Mouse (Mus musculus) lung, embryonic 16.5 days (tissue): Measurements from ENCODE around the gene Nubp2. TPM values are rescaled to one million over a fixed set of nuclear protein-coding genes. Genes with fewer than 3 reads are reported as not detected.

Experiments used
- ATAC-seq: fragments of 200-750 bp; cut with Nextera tagmentation; 2 replicates; pipeline ENCODE4 v1.8.0; 2017; ENCODE audit warnings: low read depth, mild to moderate bottlenecking, moderate library complexity
- H3K27ac ChIP-seq: fragments of 300-500 bp; sonication (generic); 2 replicates; pipeline ENCODE4 v1.5.1; 2014; ENCODE audit warnings: mild to moderate bottlenecking, control low read depth, low read length
- H3K27me3 ChIP-seq: fragments of 300-500 bp; sonication (generic); 2 replicates; pipeline ENCODE4 v1.6.1; 2014; ENCODE audit warnings: low read depth, low read length, mixed read lengths; ENCODE audit not compliant: control insufficient read depth, insufficient read depth
- H3K36me3 ChIP-seq: fragments of 300-500 bp; sonication (generic); 2 replicates; pipeline ENCODE4 v1.6.1; 2014; ENCODE audit warnings: low read length; ENCODE audit not compliant: control insufficient read depth, insufficient read depth
- H3K4me1 ChIP-seq: fragments of 300-500 bp; sonication (generic); replicated peaks from 2 replicates; pipeline ENCODE4 v1.6.1; 2014; ENCODE audit warnings: low read length, mixed read lengths; ENCODE audit not compliant: control insufficient read depth, insufficient read depth
- H3K4me2 ChIP-seq: fragments of 300-500 bp; sonication (generic); 2 replicates; pipeline ENCODE4 v1.6.1; 2014; ENCODE audit warnings: low read depth, low read length, control low read depth
- H3K4me3 ChIP-seq: fragments of 300-500 bp; sonication (generic); 2 replicates; pipeline ENCODE4 v1.5.1; 2014; ENCODE audit warnings: mild to moderate bottlenecking, low read length, control low read depth
- H3K9ac ChIP-seq: fragments of 300-500 bp; sonication (generic); 2 replicates; pipeline ENCODE4 v1.6.1; 2014; ENCODE audit warnings: low read length, control low read depth
- H3K9me3 ChIP-seq: fragments of 300-500 bp; sonication (generic); 2 replicates; pipeline ENCODE4 v1.6.1; 2016; ENCODE audit warnings: low read length; ENCODE audit not compliant: control insufficient read depth
- WGBS: fragments of 180-500 bp; shearing (Covaris S2); extraction: QIAGEN DNeasy Blood & Tissue Kit; methylation state at CpG from one replicate; pipeline ENCODE4 v1.1.7; 2014; 5-methylcytosine and 5-hydroxymethylcytosine counted together
- polyA plus RNA-seq: library from polyadenylated mRNA; unstranded; fragments of >200 nt; fragmentation: Nextera tagmentation; extraction: Ambion mirVana; gene quantifications from 2 replicates; pipeline ENCODE4 v1.2.1, GENCODE M21; 2015

Nubp2 gene
- polyA plus RNA-seq, 1 experiment from 2014 or later: 48.5 TPM

- H3K4me3 ChIP-seq: no peak overlapping the region
- H3K36me3 ChIP-seq: no peaks in the 10 kb centered on the region
- H3K27me3 ChIP-seq: no peaks in the 10 kb centered on the region
- no peak for ATAC-seq
- H3K9ac ChIP-seq: no peak overlapping the region
- H3K9me3 ChIP-seq: no peaks in the 10 kb centered on the region
- 60% methylated on average over 2 of the region's 2 CpGs for WGBS
- H3K4me2 ChIP-seq: no peak overlapping the region
- H3K27ac ChIP-seq: no peak overlapping the region
- no peaks in the 10 kb centered on the region for H3K4me1 ChIP-seq
Measured at GRCm38 (mm10) chr17:24842631-24843030, 43.5 kb downstream of the Nubp2 start.

- Histone ChIP-seq H3K36me3 (no peaks in the 10 kb centered on the region), H3K27ac (no peak overlapping the region), H3K9me3 (no peaks in the 10 kb centered on the region), H3K4me3 (no peak overlapping the region), H3K27me3 (no peaks in the 10 kb centered on the region), H3K4me1 (no peaks in the 10 kb centered on the region), H3K4me2 (no peak overlapping the region), H3K9ac (no peak overlapping the region)
- no peak for ATAC-seq
- 41% methylated on average over 4 of the region's 4 CpGs for WGBS
Measured at GRCm38 (mm10) chr17:24841133-24841532, 45.0 kb downstream of the Nubp2 start.

DNA sequence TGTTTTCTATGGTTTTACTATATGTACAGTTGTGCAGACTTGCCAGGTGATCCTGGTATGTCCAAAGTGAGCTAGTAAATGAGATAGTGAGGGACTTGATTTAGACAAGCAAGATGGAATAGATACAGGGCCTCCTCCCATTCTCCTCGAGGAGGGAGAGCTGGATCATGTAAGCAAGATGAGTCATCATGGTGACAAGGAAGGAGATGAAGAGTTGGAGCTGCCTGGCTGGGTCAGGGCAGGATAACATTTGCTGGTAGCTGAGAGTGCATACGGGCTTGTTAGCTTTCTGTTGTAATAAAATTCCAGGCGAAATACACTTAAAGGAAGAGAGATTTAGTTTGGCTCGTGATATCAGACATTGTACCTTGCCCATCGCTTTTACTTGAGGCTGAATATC is 45.8 kb downstream of the Nubp2 start:
- H3K36me3 ChIP-seq: no peaks in the 10 kb centered on the region
- no peak overlapping the region for H3K27ac ChIP-seq
- H3K4me2 ChIP-seq: no peak overlapping the region
- H3K9me3 ChIP-seq: no peaks in the 10 kb centered on the region
- WGBS: 46% methylated on average over 5 of the region's 5 CpGs
- H3K4me1 ChIP-seq: no peaks in the 10 kb centered on the region
- no peak for ATAC-seq
- no peak overlapping the region for H3K9ac ChIP-seq
- no peak overlapping the region for H3K4me3 ChIP-seq
- H3K27me3 ChIP-seq: no peaks in the 10 kb centered on the region

DNA sequence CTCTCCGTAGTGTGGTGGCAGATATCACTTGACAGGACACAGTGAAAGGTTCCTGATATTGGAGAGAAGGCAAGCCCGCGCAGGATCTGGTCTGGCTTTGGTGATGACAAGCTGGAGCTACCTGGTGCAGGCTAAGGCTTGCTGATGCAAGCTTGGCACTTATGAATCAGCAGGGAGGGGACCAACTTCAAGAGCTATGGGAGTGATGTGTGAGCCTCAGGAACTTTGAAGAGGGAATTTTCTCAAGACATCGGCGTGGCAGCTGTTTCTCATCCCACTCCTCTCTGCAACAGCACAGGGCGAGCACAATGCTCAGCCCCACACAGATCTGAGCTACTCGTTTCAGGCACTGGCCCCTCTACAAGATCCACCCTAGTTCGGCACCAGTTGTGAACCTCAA is 46.3 kb downstream of the Nubp2 start, which contains the start of gene Hagh:
TSS of gene Hagh (plus strand) at position 302 of the 400 bp plus-strand sequence.
- H3K27me3 ChIP-seq: no peaks in the 10 kb centered on the region
- H3K9ac ChIP-seq: no peak within 1 kb of the TSS
- H3K9me3 ChIP-seq: no peaks in the 10 kb centered on the region
- WGBS: 58% methylated on average over 8 of the region's 8 CpGs
- no peaks in the 10 kb centered on the region for H3K36me3 ChIP-seq
- H3K4me2 ChIP-seq: no peak within 1 kb of the TSS
- H3K4me3 ChIP-seq: no peak within 1 kb of the TSS
- no peak for ATAC-seq
- no peaks in the 10 kb centered on the region for H3K4me1 ChIP-seq
- H3K27ac ChIP-seq: no peak within 1 kb of the TSS

Other genes starting within 250 kb of the Nubp2 start
- gene Slc9a3r2, start 236.0 kb downstream of the Nubp2 start, polyA plus RNA-seq: 95.5 and 98.1 TPM in 2 replicates
- gene Npw, start 227.9 kb downstream of the Nubp2 start, polyA plus RNA-seq: 1.1 and 2.3 TPM in 2 replicates
- gene Zfp598, start 216.7 kb downstream of the Nubp2 start, polyA plus RNA-seq: 15.0 and 18.1 TPM in 2 replicates
- gene Syngr3, start 196.4 kb downstream of the Nubp2 start, polyA plus RNA-seq: 1.5 and 1.9 TPM in 2 replicates
- 37.2 and 41.9 TPM in 2 replicates for gene Gfer, start 190.2 kb downstream of the Nubp2 start, polyA plus RNA-seq
- 4.2 and 4.8 TPM in 2 replicates for gene Noxo1, start 190.1 kb downstream of the Nubp2 start, polyA plus RNA-seq
- gene Tbl3, start 178.7 kb downstream of the Nubp2 start, polyA plus RNA-seq: 66.9 and 67.9 TPM in 2 replicates
- 0.35 TPM in 1 of 2 replicates, not detected in the other for gene Rnf151, start 168.3 kb downstream of the Nubp2 start, polyA plus RNA-seq
- 1,342 and 1,356 TPM in 2 replicates for gene Rps2, start 168.2 kb downstream of the Nubp2 start, polyA plus RNA-seq
- gene Ndufb10, start 161.9 kb downstream of the Nubp2 start, polyA plus RNA-seq: 204 and 217 TPM in 2 replicates
- not detected in 2 replicates for gene Rpl3l, start 158.5 kb downstream of the Nubp2 start, polyA plus RNA-seq
- gene Msrb1, start 149.7 kb downstream of the Nubp2 start, polyA plus RNA-seq: 36.1 and 39.4 TPM in 2 replicates
- gene Hs3st6, start 133.4 kb downstream of the Nubp2 start, polyA plus RNA-seq: 0.87 and 1.2 TPM in 2 replicates
- not detected in 2 replicates for gene Meiob, start 82.1 kb downstream of the Nubp2 start, polyA plus RNA-seq
- gene Hagh, start 46.2 kb downstream of the Nubp2 start, polyA plus RNA-seq: 32.6 and 39.1 TPM in 2 replicates
- 16.7 and 17.6 TPM in 2 replicates for gene Fahd1, start 36.0 kb downstream of the Nubp2 start, polyA plus RNA-seq
- gene Igfals, start 20.4 kb downstream of the Nubp2 start, polyA plus RNA-seq: 1.2 and 1.9 TPM in 2 replicates
- 41.1 and 43.3 TPM in 2 replicates for gene Spsb3, start 294 bp upstream of the Nubp2 start, polyA plus RNA-seq
- gene Eme2, start 8.7 kb upstream of the Nubp2 start, polyA plus RNA-seq: 28.4 and 29.1 TPM in 2 replicates
- gene Mrps34, start 8.8 kb upstream of the Nubp2 start, polyA plus RNA-seq: 82.8 and 89.0 TPM in 2 replicates
- gene Nme3, start 10.2 kb upstream of the Nubp2 start, polyA plus RNA-seq: 74.7 and 74.9 TPM in 2 replicates
- 25.6 and 28.9 TPM in 2 replicates for gene Mapk8ip3, start 50.6 kb upstream of the Nubp2 start, polyA plus RNA-seq
- gene Jpt2, start 74.3 kb upstream of the Nubp2 start, polyA plus RNA-seq: 141 and 148 TPM in 2 replicates
- gene Cramp1l, start 129.4 kb upstream of the Nubp2 start, polyA plus RNA-seq: 5.0 and 5.7 TPM in 2 replicates
- gene Ift140, start 129.7 kb upstream of the Nubp2 start, polyA plus RNA-seq: 16.8 and 17.1 TPM in 2 replicates
- 108 and 122 TPM in 2 replicates for gene Tmem204, start 197.2 kb upstream of the Nubp2 start, polyA plus RNA-seq
- 42.4 and 49.6 TPM in 2 replicates for gene Telo2, start 229.6 kb upstream of the Nubp2 start, polyA plus RNA-seq
- gene Ptx4, start 234.4 kb upstream of the Nubp2 start, polyA plus RNA-seq: 0.19 TPM in 1 of 2 replicates, not detected in the other
- 22.1 and 22.5 TPM in 2 replicates for gene Clcn7, start 247.0 kb upstream of the Nubp2 start, polyA plus RNA-seq